Mouse (Mus musculus) stomach, embryonic 14.5 days (tissue): ENCODE measurements at regions not wholly inside any gene's neighbourhood (a gene's known extent, or its start where the extent isn't known, plus 50 kb on each side); places are given as distances from the start of the nearest gene placed in this dataset.

Experiments
- ATAC-seq: fragments of 200-750 bp; cut with Nextera tagmentation; 2 replicates; pipeline ENCODE4 v1.8.0; 2017; ENCODE audit warnings: low read depth, moderate TSS enrichment; ENCODE audit not compliant: insufficient number of reproducible peaks, insufficient read depth, low FRiP score
- H3K27ac ChIP-seq: fragments of 300-500 bp; sonication (generic); 2 replicates; pipeline ENCODE4 v1.5.1; 2014; ENCODE audit warnings: mild to moderate bottlenecking, low read length, moderate library complexity, mixed read lengths
- H3K27me3 ChIP-seq: fragments of 300-500 bp; sonication (generic); 2 replicates; pipeline ENCODE4 v1.6.1; 2014; ENCODE audit warnings: low read length, control low read depth, mixed read lengths; ENCODE audit not compliant: control insufficient read depth, insufficient read depth
- H3K36me3 ChIP-seq: fragments of 300-500 bp; sonication (generic); 2 replicates; pipeline ENCODE4 v1.6.1; 2014; ENCODE audit warnings: mild to moderate bottlenecking, control low read depth, low read length, moderate library complexity, mixed read lengths; ENCODE audit not compliant: control insufficient read depth, insufficient read depth
- H3K4me1 ChIP-seq: fragments of 300-500 bp; sonication (generic); 2 replicates; pipeline ENCODE4 v1.6.1; 2014; ENCODE audit warnings: low read length, control low read depth, mixed read lengths; ENCODE audit not compliant: control insufficient read depth, insufficient read depth
- H3K4me2 ChIP-seq: fragments of 300-500 bp; sonication (generic); replicated peaks from 2 replicates; pipeline ENCODE4 v1.6.1; 2014; ENCODE audit warnings: low read depth, low read length, control low read depth
- H3K4me3 ChIP-seq: fragments of 300-500 bp; sonication (generic); 2 replicates; pipeline ENCODE4 v1.5.1; 2014; ENCODE audit warnings: low read depth, low read length, control low read depth
- H3K9ac ChIP-seq: fragments of 300-500 bp; sonication (generic); replicated peaks from 2 replicates; pipeline ENCODE4 v1.6.1; 2014; ENCODE audit warnings: low read depth, mild to moderate bottlenecking, control low read depth, low read length, moderate library complexity, mixed read lengths
- H3K9me3 ChIP-seq: fragments of 300-500 bp; sonication (generic); 2 replicates; pipeline ENCODE4 v1.6.1; 2016; ENCODE audit warnings: low read depth, low read length, control low read depth; ENCODE audit not compliant: control insufficient read depth
- WGBS: fragments of 180-500 bp; shearing (Covaris S2); extraction: QIAGEN DNeasy Blood & Tissue Kit; methylation state at CpG from one replicate; pipeline ENCODE4 v1.1.7; 2014; 5-methylcytosine and 5-hydroxymethylcytosine counted together

DNA sequence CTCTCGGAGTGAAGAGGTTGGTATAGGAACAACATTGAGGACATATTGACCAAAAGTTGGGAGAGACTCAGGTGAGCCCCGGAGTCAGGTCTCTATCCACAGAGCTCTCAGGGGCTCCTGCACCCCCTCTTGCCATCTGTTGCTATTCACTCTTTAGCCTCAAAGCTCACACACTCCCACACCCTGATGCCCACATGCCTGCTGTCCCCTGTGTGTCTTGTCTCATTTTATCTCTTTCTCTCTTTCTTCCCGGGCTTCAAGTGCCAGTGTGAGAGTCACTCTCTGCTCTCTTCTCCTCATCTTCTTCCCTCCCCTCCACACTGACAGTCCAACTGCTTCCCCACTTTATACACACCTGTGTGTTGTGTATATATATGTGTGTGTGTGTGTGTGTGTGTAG lies 141.0 kb upstream of the Mdm1 start:
- H3K4me1 ChIP-seq, result no peaks in the 10 kb centered on the region
- no peak overlapping the region for H3K4me2 ChIP-seq
- no peak for ATAC-seq
- H3K36me3 ChIP-seq, result no peaks in the 10 kb centered on the region
- H3K27ac ChIP-seq, result no peak overlapping the region
- H3K4me3 ChIP-seq, result no peak overlapping the region
- 83% methylated on average over 3 of the region's 3 CpGs for WGBS
- no peaks in the 10 kb centered on the region for H3K9me3 ChIP-seq
- no peak overlapping the region for H3K9ac ChIP-seq
- H3K27me3 ChIP-seq, result no peaks in the 10 kb centered on the region

DNA sequence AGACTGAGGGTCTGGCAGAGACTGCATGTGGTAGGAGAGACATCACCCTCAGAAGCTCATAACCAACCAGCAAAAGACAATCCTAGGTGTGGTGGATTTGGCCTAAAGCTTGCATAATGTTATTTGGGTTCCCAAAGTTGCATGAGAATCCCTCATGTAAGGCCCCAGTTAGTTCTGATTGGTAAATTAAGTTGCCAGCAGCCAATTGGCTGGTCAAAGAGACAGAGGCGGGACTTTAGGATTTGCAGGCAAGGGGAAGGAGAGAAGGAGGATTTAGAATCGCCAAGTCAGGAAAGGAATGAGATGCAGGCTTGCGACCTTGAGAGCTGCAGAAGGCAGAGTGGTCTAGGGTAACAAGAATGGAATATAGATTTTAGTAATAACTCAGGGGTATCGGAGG lies 140.1 kb upstream of the Mdm1 start:
- Histone ChIP-seq H3K36me3 (no peaks in the 10 kb centered on the region), H3K9ac (no peak overlapping the region), H3K4me2 (no peak overlapping the region), H3K4me1 (no peaks in the 10 kb centered on the region), H3K9me3 (no peaks in the 10 kb centered on the region), H3K27me3 (no peaks in the 10 kb centered on the region), H3K4me3 (no peak overlapping the region), H3K27ac (no peak overlapping the region)
- WGBS, result 51% methylated on average over 4 of the region's 4 CpGs
- ATAC-seq, result no peak

DNA sequence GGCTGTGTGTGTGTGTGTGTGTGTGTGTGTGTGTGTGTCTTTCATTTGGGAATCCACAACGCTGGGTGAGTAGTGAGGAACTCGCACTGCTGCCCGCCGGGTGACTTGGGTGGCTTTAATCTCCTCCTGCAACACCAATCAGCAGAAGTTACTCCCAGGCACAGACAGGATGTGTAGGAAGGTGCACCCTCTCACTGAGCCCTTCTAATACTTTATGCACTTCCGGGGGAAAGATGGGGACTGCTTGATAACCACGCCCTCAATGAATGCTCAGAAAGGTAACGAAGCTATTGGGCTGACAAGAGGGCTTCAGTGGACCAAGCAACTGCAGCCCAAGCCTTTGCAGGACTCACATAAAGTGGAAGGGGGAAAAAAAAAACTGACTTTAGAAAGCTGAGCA lies 139.6 kb upstream of the Mdm1 start:
- Histone ChIP-seq H3K27me3 (no peaks in the 10 kb centered on the region), H3K27ac (no peak overlapping the region), H3K4me1 (no peaks in the 10 kb centered on the region), H3K4me2 (no peak overlapping the region), H3K9me3 (no peaks in the 10 kb centered on the region), H3K36me3 (no peaks in the 10 kb centered on the region), H3K4me3 (no peak overlapping the region), H3K9ac (no peak overlapping the region)
- ATAC-seq, result no peak
- WGBS, result 66% methylated on average over 7 of the region's 7 CpGs

DNA sequence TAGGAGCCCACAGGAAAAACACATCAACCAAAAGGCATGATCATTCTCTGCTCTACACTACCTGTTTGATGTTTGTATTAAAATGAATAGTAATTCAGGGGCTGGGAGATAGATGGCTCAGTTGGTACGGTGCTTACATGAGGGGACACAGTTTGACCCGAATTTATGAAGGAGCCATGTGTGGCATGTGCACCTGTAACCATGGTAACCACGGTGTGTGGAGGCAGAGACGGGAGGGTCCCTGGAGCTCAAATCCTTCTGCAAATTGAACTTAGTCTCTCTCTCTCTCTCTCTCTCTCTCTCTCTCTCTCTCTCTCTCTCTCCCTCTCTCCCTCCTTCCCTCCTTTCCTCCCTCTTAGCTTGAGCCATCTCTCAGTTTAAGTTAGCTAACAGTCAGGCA lies 139.1 kb upstream of the Mdm1 start:
- no peaks in the 10 kb centered on the region for H3K36me3 ChIP-seq
- no peak overlapping the region for H3K9ac ChIP-seq
- no peak overlapping the region for H3K4me3 ChIP-seq
- ATAC-seq, result no peak
- H3K27ac ChIP-seq, result no peak overlapping the region
- no peaks in the 10 kb centered on the region for H3K27me3 ChIP-seq
- H3K4me1 ChIP-seq, result no peaks in the 10 kb centered on the region
- no peaks in the 10 kb centered on the region for H3K9me3 ChIP-seq
- no peak overlapping the region for H3K4me2 ChIP-seq
- WGBS, result 82% methylated on average over 4 of the region's 4 CpGs

DNA sequence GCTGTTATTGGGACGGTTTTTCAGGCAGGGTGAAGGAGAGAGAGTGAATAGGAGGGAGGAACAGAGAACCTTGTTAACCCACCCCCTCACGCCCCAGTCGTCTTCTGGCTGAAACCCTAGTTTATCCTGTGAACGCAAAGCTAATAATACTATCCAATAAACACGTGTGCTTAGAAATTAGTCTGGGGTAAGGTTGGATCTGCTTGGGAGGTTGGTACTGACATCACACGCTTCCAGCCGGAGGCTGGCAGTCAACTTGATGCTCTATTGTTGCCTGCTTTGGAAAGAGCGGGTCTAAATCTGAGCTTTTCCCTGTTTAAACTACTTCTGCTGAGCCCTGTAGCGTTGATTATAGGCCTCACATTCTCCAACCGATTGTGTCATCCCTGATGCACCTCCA lies 138.4 kb upstream of the Mdm1 start:
- 71% methylated on average over 10 of the region's 10 CpGs for WGBS
- H3K36me3 ChIP-seq, result no peaks in the 10 kb centered on the region
- H3K9me3 ChIP-seq, result no peaks in the 10 kb centered on the region
- no peak overlapping the region for H3K27ac ChIP-seq
- no peak overlapping the region for H3K4me3 ChIP-seq
- no peak for ATAC-seq
- H3K9ac ChIP-seq, result no peak overlapping the region
- no peak overlapping the region for H3K4me2 ChIP-seq
- no peaks in the 10 kb centered on the region for H3K4me1 ChIP-seq
- no peaks in the 10 kb centered on the region for H3K27me3 ChIP-seq

DNA sequence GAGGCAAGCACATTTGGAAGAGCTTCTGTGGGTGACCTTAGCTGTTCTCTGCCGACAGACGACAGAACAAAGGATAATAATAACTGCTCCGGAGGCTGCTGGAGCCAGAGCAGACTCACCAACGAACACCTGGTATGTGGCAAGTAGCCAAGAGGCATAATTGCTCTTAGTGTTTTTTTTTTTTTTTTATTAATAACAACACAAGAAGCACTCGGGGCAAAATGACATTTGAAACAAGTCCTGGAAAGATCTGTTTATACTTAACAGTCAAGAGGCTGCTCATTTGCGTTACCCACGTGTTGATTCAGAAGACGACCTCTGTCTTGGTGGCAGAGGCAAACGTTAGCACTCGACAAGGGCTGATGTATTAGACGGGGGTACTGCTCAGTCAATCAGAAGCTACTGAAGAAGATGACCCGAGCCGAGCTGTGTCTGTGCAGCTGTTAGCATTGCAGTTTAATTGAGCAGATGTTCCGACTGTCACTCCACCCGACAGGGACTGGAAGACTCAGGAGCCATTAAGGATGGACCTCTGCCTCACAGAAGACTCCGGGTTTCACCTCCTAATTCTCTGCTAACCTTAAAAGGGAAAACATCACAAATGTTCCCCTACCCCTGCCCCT lies 137.8 kb upstream of the Mdm1 start:
- Histone ChIP-seq H3K4me1 (no peaks in the 10 kb centered on the region), H3K27ac (no peak overlapping the region), H3K9me3 (no peaks in the 10 kb centered on the region; the same call in 1 of the 2 replicates), H3K27me3 (no peaks in the 10 kb centered on the region), H3K9ac (no peak overlapping the region), H3K36me3 (no peaks in the 10 kb centered on the region), H3K4me3 (no peak overlapping the region), H3K4me2 (no peak overlapping the region)
- no peak for ATAC-seq
- 17% methylated on average over 16 of the region's 16 CpGs for WGBS

DNA sequence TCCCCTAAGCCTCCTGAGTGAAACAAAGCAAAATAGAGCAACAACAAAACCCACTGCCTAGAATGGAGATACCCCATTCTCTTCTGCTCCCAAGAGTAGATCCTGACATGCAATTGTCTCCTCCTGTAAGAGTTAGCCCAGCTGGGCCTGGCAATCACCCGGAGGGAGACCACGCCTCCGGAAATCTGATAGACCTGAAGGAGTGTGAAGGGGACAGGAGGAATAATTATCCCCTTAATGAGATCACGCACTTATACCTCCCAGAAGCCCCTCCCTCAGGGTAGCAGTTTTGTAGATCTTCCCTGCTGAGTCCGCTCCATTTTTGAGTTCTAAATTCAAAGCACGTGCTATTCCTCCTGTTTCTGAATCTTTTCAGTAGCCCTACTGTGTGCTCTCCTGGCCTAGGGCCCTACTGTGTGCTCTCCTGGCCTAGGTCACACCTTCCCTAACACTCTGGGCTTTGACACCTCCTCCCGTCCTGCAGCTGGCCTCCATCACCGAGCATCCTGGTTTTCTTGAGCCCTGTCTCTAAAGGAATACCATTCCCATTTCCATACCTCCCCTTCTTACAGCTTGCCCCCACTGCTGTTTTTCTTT lies 137.2 kb upstream of the Mdm1 start:
- Histone ChIP-seq H3K4me2 (no peak overlapping the region), H3K4me1 (no peaks in the 10 kb centered on the region), H3K27ac (no peak overlapping the region), H3K27me3 (no peaks in the 10 kb centered on the region), H3K9ac (no peak overlapping the region), H3K9me3 (no peaks in the 10 kb centered on the region; the same call in 1 of the 2 replicates), H3K4me3 (no peak overlapping the region), H3K36me3 (no peaks in the 10 kb centered on the region)
- ATAC-seq, result no peak
- WGBS, result 53% methylated on average over 8 of the region's 8 CpGs

DNA sequence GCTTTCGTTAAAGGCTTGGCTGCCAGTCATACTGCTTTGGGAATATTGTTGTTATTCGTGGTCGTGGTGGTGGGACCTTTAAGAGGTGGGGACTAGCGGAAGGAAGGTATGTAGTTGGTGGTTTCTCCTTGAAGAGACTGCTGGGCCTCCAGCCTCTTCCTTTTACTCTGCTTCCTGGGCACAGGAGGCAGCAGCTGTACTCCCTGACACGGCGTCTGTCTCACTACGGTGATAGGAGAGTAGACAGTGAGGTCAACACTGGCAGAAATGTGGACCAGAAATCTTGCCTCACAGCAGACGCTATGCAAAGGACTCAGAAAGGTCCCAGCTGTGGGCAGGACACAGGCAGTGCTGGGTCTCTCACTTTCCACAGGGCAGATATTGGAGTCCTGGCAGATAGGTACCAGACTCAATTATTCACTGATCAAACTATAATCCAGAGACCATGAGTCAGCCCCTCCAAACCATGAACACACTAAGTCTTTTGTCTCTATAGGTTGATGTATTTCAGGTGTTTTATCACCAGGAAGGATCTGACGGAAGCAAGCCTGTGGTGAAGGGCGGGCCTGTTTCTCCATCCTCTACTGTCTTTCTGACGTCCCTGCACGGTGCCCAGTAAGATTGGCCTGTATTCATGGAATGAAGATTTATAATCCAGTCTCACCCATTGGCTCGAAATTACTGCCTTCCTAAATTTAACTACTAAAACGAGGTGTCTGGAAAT lies 134.6 kb upstream of the Mdm1 start:
- no peak for ATAC-seq
- peaks cover 5% of the 10 kb centered on the region; the same call in 1 of the 2 replicates for H3K9me3 ChIP-seq
- no peak overlapping the region for H3K4me2 ChIP-seq
- H3K9ac ChIP-seq, result no peak overlapping the region
- 58% methylated on average over 14 of the region's 14 CpGs for WGBS
- no peaks in the 10 kb centered on the region for H3K27me3 ChIP-seq
- no peak overlapping the region for H3K27ac ChIP-seq
- no peak overlapping the region for H3K4me3 ChIP-seq
- H3K4me1 ChIP-seq, result no peaks in the 10 kb centered on the region
- H3K36me3 ChIP-seq, result no peaks in the 10 kb centered on the region
